Mouse (Mus musculus): ENCODE results near the gene Tomm5.
A peak's percentile ranks its signal among the peaks of the same experiment; 100 is the strongest.
"Not testable (repeated sequence)": the region's sequence is repeated elsewhere in the genome, so short reads cannot be mapped to it uniquely, and the experiment has no call there.

Gene Tomm5

DNA sequence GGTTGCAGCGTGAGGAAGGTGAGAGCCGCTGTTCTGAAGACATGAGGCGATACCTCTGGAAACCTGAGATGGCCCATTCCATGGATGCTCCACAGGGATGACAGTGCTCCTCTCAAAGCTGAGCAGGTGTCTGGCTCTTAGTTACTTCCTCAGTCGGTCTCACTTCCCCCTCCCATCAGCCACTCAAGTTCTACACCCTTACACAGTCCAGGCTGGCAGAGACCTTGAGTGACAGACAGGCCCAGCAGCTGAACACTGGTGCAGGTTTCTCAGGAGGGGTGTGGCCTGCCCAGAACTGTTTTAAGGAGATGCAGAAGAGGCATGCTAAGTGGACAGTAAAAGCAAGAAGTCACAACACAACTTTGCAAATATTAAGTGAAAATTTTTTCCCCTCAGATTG lies 40.2 kb downstream of the Tomm5 start:
- no peak for DNase-seq (ENCODE audit: inconsistent age in 2 of 2, low spot score in 1 of 2)

GRCm38 (mm10) chr4:45066036-45066730 lies 41.7 kb downstream of the Tomm5 start:
- DNase-seq (ENCODE audit: inconsistent age in 2 of 2, low spot score in 1 of 2): no peak

DNA sequence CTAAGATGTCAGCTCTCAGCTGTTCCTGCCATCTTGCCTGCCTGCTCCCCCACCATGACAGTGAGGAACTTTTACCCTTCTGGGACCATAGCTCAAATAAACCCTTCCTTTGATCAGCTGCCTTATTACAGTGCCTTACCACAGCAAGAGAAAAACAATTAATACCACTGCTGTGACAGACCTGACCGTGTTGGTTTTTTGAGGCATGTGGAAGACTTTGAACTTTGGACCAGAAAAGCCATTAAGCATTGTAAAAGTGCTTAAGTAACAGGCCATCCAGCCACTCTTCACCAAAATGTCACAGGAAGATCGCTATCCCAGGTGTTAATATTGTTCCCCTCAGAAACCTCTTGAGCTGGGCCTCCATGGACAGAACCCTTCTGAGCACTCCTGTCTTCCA lies 43.3 kb downstream of the Tomm5 start:
- no peak for DNase-seq (ENCODE audit: inconsistent age in 2 of 2, low spot score in 1 of 2)

DNA sequence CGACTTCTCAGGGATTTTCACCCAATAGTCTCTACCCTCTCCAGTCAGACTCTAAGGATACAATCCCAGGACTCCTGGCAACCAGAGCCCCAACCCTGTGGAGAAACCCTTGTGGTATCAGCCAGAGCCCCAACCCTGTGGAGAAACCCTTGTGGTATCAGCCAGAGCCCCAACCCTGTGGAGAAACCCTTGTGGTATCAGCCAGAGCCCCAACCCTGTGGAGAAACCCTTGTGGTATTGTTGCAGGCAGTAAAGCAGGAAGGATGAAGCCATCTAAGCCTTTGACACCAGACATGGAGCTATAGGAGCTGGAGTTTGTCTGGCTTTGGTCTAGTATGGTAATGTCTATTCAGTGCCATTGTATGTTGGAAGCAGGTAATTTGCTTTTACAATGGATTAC lies 44.1 kb downstream of the Tomm5 start:
- DNase-seq (ENCODE audit: inconsistent age in 2 of 2, low spot score in 1 of 2): not testable (repeated sequence)

DNA sequence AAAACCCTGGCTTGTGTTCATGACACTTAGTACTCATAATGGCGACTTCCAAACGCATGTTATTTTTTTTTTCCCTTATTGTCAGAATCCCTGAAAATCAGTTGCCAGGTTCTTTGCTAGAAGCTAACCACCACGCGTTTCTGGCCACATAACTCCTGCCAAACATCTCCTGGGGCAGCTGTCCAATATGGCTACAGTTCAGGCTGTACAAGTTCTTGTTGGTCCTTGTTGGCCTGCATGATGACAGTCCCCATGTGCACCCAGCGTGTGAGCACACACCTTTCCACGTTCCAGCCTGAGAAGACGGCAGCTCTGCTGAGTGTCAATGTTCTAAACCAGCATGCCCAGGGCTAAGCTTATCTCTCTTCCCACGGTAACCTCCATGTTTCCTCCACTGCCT lies 52.5 kb downstream of the Tomm5 start:
- peak in 1 of 2 experiments; percentile 32 for DNase-seq (ENCODE audit: inconsistent age in 2 of 2, low spot score in 1 of 2)
